Mouse (Mus musculus): ENCODE measurements at regions not wholly inside any gene's neighbourhood (a gene's known extent, or its start where the extent isn't known, plus 50 kb on each side); places are given as distances from the start of the nearest gene placed in this dataset.

DNA sequence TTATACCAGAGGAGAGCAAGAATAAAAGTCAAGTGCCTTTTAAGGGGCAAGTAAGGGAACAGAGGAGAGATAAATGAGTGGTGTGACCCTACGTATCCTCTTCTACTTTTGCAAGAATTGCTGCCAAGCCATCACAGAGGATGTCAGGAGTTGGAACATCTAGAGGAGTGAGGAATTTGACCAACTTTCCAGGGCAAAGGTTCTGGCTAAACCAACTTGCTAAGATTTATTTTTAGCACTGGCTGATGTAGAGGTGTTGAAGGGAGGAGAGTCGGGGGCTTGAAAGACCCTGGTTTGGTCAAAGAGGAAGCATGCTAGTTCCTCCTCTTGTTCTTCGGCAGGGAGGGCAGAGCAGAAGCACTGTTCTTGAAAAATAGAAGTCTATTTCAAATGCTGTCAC is 113.8 kb upstream of the Dcbld2 start:
- ATAC-seq (ENCODE audit: low read depth), result no peak
- H3K9me3 ChIP-seq (ENCODE audit: control insufficient read depth, low read length), result no peaks in the 10 kb centered on the region
- no peak overlapping the region for H3K4me2 ChIP-seq (ENCODE audit: low read depth, low read length)
- no peaks in the 10 kb centered on the region for H3K36me3 ChIP-seq (ENCODE audit: control insufficient read depth, insufficient read depth, low read length)
- WGBS, result 59% methylated on average over 3 of the region's 3 CpGs
- H3K4me1 ChIP-seq (replicated peaks; ENCODE audit: control insufficient read depth, insufficient read depth, low read length), result no peaks in the 10 kb centered on the region
- no peak overlapping the region for H3K27ac ChIP-seq (ENCODE audit: low read length)
- no peak overlapping the region for H3K9ac ChIP-seq (ENCODE audit: low read length)
- no peaks in the 10 kb centered on the region for H3K27me3 ChIP-seq (ENCODE audit: control insufficient read depth, insufficient read depth, low read depth, low read length)
- no peak overlapping the region for H3K4me3 ChIP-seq (ENCODE audit: low read length)

DNA sequence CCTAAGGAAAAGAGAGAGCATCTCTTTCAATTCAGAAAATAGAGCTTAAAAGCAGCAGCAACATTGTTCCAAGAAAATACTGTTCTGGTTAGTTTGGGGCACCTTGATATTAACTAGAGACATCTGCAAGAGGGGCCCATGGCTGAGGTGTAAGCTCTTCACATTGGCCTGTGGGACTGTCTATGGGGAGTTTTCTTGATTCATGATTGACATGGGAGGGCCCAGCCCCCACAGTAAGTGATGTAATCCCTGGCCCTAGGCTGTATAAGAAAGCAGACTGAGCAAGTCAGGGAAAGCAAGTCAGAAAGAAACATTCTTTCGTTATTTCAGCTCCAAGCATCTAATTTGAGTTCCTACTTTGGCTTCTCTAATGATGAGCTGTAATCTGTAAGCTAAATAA is 113.1 kb upstream of the Dcbld2 start:
- 71% methylated on average over 1 of the region's 1 CpGs for WGBS
- Histone ChIP-seq H3K9ac (ENCODE audit: low read length) (no peak overlapping the region), H3K4me3 (ENCODE audit: low read length) (no peak overlapping the region), H3K36me3 (ENCODE audit: control insufficient read depth, insufficient read depth, low read length) (no peaks in the 10 kb centered on the region), H3K9me3 (ENCODE audit: control insufficient read depth, low read length) (no peaks in the 10 kb centered on the region), H3K27ac (ENCODE audit: low read length) (no peak overlapping the region), H3K27me3 (ENCODE audit: control insufficient read depth, insufficient read depth, low read depth, low read length) (no peaks in the 10 kb centered on the region), H3K4me1 (replicated peaks; ENCODE audit: control insufficient read depth, insufficient read depth, low read length) (no peaks in the 10 kb centered on the region), H3K4me2 (ENCODE audit: low read depth, low read length) (no peak overlapping the region)
- ATAC-seq (ENCODE audit: low read depth), result no peak

DNA sequence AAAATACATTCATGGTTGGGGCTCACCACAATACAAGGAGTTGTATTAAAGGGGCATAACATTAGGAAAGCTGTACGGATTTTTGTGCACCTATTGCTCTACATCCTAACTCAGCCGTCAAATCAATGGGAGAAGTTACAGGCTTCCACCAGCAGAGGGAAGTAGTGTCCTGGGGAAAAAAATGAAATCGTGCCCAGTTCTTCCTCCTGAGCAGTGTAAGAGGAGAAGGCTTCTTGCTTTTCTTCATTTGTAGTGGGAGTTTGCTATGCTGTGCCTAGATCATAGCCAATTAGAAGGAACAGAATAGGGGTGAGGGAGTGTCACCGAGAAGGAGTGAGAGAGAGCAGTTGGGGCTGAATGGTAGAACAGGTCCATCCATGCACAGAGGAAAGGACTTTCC is 108.7 kb upstream of the Dcbld2 start:
- Histone ChIP-seq H3K4me3 (ENCODE audit: low read length) (no peak overlapping the region), H3K36me3 (ENCODE audit: control insufficient read depth, insufficient read depth, low read length) (no peaks in the 10 kb centered on the region), H3K4me2 (ENCODE audit: low read depth, low read length) (no peak overlapping the region), H3K4me1 (replicated peaks; ENCODE audit: control insufficient read depth, insufficient read depth, low read length) (no peaks in the 10 kb centered on the region), H3K9ac (ENCODE audit: low read length) (no peak overlapping the region), H3K9me3 (ENCODE audit: control insufficient read depth, low read length) (no peaks in the 10 kb centered on the region), H3K27me3 (ENCODE audit: control insufficient read depth, insufficient read depth, low read depth, low read length) (no peaks in the 10 kb centered on the region), H3K27ac (ENCODE audit: low read length) (no peak overlapping the region)
- ATAC-seq (ENCODE audit: low read depth), result peak; percentile 76
- WGBS, result 13% methylated on average over 4 of the region's 4 CpGs

DNA sequence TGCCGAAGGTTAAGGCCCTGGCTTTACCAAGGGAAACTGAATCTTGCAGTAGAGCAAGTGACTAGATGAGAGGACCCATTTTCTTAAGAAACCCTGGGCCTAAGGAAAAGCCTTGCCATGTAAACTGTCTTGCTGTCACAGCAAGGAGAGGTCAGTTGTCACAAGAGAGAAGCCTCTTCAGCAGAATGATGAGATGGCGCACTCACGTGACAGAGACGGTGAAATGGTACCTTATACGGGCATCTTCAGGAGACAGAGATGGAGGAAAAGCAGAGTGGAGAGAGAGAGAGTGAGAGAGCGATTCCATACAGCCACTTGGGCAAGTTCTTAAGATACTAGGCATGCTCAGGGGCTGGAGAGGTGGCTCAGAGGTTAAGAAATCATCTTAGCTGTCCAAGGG is 108.1 kb upstream of the Dcbld2 start:
- H3K27ac ChIP-seq (ENCODE audit: low read length), result no peak overlapping the region
- H3K9me3 ChIP-seq (ENCODE audit: control insufficient read depth, low read length), result no peaks in the 10 kb centered on the region
- H3K4me1 ChIP-seq (replicated peaks; ENCODE audit: control insufficient read depth, insufficient read depth, low read length), result no peaks in the 10 kb centered on the region
- H3K27me3 ChIP-seq (ENCODE audit: control insufficient read depth, insufficient read depth, low read depth, low read length), result no peaks in the 10 kb centered on the region
- no peak overlapping the region for H3K4me3 ChIP-seq (ENCODE audit: low read length)
- ATAC-seq (ENCODE audit: low read depth), result no peak
- no peak overlapping the region for H3K9ac ChIP-seq (ENCODE audit: low read length)
- 90% methylated on average over 6 of the region's 6 CpGs for WGBS
- no peak overlapping the region for H3K4me2 ChIP-seq (ENCODE audit: low read depth, low read length)
- H3K36me3 ChIP-seq (ENCODE audit: control insufficient read depth, insufficient read depth, low read length), result no peaks in the 10 kb centered on the region

DNA sequence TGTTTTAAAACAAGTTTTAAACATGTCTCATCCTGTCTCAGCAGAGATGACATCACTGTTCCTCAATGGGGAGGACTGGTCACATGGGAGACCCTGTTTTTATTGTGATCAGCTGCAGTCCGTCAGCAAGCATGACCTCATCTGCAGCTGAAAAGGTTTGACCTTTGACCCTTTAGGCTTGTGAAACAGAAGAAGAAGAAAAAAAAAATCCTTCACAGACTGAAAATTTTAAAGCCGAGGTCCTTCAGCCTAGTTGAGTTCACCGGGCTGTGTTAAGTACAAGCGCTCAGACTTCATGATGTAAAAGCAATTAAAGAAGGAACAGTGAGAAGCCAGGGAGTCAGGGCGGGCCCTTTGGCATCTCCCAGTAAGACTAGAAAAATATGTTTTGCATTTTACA is 104.7 kb upstream of the Dcbld2 start:
- Histone ChIP-seq H3K27ac (ENCODE audit: low read length) (no peak overlapping the region), H3K27me3 (ENCODE audit: control insufficient read depth, insufficient read depth, low read depth, low read length) (no peaks in the 10 kb centered on the region), H3K9me3 (ENCODE audit: control insufficient read depth, low read length) (no peaks in the 10 kb centered on the region), H3K36me3 (ENCODE audit: control insufficient read depth, insufficient read depth, low read length) (no peaks in the 10 kb centered on the region), H3K4me1 (replicated peaks; ENCODE audit: control insufficient read depth, insufficient read depth, low read length) (no peaks in the 10 kb centered on the region), H3K9ac (ENCODE audit: low read length) (no peak overlapping the region), H3K4me2 (ENCODE audit: low read depth, low read length) (0 out of 2 replicates have a peak overlapping the region, but pooled peaks have one; percentile 12), H3K4me3 (ENCODE audit: low read length) (no peak overlapping the region)
- WGBS, result 30% methylated on average over 5 of the region's 5 CpGs
- ATAC-seq (ENCODE audit: low read depth), result peak; percentile 84

DNA sequence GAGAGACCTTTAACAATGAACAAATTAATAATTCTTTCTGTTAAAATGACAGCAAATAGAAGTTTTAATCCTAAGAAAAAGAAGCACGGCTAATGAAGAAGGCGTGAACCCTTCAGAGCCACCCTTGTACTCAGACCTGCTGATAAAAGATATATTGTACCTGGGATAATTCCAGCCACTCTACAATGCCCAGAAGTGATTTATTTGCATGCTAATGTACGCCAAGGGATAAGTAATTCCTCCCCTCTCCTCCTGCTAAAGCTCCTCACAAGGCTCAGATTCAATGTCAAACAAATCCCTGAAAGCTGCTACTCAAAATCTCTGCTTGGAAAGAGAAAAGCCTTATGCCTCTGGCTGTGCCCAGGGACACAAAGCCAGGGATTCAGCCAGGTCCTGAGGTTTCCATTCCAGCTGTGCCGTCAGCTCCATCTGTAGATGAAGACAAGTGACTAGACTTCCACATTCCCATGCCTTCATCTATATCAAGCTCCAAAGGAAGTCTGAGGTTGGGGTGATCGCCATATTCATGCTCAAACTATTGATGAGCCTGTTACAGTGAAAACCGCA is 91.3 kb upstream of the Dcbld2 start:
- H3K4me2 ChIP-seq (ENCODE audit: low read depth, low read length), result no peak overlapping the region
- H3K4me3 ChIP-seq (ENCODE audit: low read length), result no peak overlapping the region
- H3K4me1 ChIP-seq (replicated peaks; ENCODE audit: control insufficient read depth, insufficient read depth, low read length), result no peaks in the 10 kb centered on the region
- no peak overlapping the region for H3K27ac ChIP-seq (ENCODE audit: low read length)
- H3K36me3 ChIP-seq (ENCODE audit: control insufficient read depth, insufficient read depth, low read length), result no peaks in the 10 kb centered on the region
- H3K9ac ChIP-seq (ENCODE audit: low read length), result no peak overlapping the region
- no peak for ATAC-seq (ENCODE audit: low read depth)
- H3K9me3 ChIP-seq (ENCODE audit: control insufficient read depth, low read length), result no peaks in the 10 kb centered on the region
- H3K27me3 ChIP-seq (ENCODE audit: control insufficient read depth, insufficient read depth, low read depth, low read length), result no peaks in the 10 kb centered on the region
- WGBS, result 68% methylated on average over 6 of the region's 6 CpGs

DNA sequence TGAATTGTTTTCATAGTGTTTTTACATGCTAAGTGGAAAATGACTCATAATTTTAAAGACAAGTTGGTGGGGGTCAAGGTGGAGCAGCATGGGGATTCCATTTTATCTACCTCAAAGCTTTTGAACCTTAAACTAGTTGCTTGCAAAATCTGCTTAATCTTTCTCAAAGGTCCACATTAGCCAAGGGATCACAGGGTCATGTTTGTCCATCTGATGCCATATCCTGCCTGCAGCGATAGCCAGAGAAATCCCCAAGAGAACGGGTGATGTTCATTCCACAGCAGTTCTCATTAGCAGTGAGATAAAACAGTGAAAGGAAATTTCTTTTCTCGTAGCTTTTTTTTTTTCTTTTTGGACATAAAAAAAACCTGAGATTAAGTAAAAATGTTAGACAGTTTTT is 77.2 kb upstream of the Dcbld2 start:
- Histone ChIP-seq H3K4me1 (replicated peaks; ENCODE audit: control insufficient read depth, insufficient read depth, low read length) (no peaks in the 10 kb centered on the region), H3K4me3 (ENCODE audit: low read length) (no peak overlapping the region), H3K27ac (ENCODE audit: low read length) (no peak overlapping the region), H3K27me3 (ENCODE audit: control insufficient read depth, insufficient read depth, low read depth, low read length) (no peaks in the 10 kb centered on the region), H3K36me3 (ENCODE audit: control insufficient read depth, insufficient read depth, low read length) (no peaks in the 10 kb centered on the region), H3K9ac (ENCODE audit: low read length) (no peak overlapping the region), H3K9me3 (ENCODE audit: control insufficient read depth, low read length) (no peaks in the 10 kb centered on the region), H3K4me2 (ENCODE audit: low read depth, low read length) (no peak overlapping the region)
- ATAC-seq (ENCODE audit: low read depth), result no peak
- WGBS, result 37% methylated on average over 3 of the region's 3 CpGs

DNA sequence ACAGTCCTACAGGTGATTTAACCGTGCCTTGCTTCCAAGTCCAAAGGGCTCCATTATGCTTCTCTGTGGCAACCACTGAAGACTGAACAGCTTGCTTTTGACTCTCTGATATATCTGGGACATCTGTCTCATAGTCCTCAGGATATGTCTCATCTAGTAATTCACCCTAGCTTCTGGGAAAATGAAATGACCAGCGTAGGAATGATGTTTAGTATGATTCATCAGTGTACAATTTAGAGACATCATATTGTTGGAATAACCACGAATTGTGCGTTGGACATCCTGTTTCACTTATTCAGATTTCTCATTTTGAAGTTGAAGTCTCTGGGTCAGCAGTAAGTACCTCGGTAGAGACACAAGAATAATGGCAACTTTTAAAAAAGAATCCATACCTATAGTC is 64.3 kb upstream of the Dcbld2 start:
- Histone ChIP-seq H3K36me3 (ENCODE audit: control insufficient read depth, insufficient read depth, low read length) (no peaks in the 10 kb centered on the region), H3K4me1 (replicated peaks; ENCODE audit: control insufficient read depth, insufficient read depth, low read length) (no peaks in the 10 kb centered on the region), H3K4me3 (ENCODE audit: low read length) (no peak overlapping the region), H3K9me3 (ENCODE audit: control insufficient read depth, low read length) (no peaks in the 10 kb centered on the region; the same call in 1 of the 2 replicates), H3K27me3 (ENCODE audit: control insufficient read depth, insufficient read depth, low read depth, low read length) (no peaks in the 10 kb centered on the region), H3K4me2 (ENCODE audit: low read depth, low read length) (no peak overlapping the region), H3K27ac (ENCODE audit: low read length) (no peak overlapping the region), H3K9ac (ENCODE audit: low read length) (no peak overlapping the region)
- 83% methylated on average over 5 of the region's 5 CpGs for WGBS
- ATAC-seq (ENCODE audit: low read depth), result no peak

DNA sequence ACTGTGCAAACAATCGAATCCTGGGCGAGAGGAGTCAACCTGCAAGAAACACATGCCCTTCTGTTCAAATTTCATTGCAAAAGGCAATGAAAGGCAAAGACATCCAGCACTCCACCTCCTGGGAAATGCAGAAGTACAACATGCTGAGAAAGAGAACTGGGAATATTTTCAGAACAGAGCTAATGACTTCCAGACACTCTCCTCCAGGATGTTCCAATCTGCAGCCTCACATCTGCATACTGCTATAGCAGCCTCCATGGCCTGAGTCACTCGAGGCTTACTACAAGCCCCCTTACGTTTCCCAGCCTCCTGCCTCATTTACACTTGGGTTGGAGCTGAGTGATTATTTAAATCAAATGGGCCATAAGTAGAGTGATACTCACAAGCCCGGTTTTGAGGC is 58.9 kb upstream of the Dcbld2 start:
- Histone ChIP-seq H3K4me1 (replicated peaks; ENCODE audit: control insufficient read depth, insufficient read depth, low read length) (0 out of 2 replicates have a peak, but pooled peaks cover under 1% of the 10 kb centered on the region), H3K4me2 (ENCODE audit: low read depth, low read length) (no peak overlapping the region), H3K9ac (ENCODE audit: low read length) (no peak overlapping the region), H3K9me3 (ENCODE audit: control insufficient read depth, low read length) (no peaks in the 10 kb centered on the region), H3K27me3 (ENCODE audit: control insufficient read depth, insufficient read depth, low read depth, low read length) (no peaks in the 10 kb centered on the region), H3K27ac (ENCODE audit: low read length) (no peak overlapping the region), H3K36me3 (ENCODE audit: control insufficient read depth, insufficient read depth, low read length) (no peaks in the 10 kb centered on the region), H3K4me3 (ENCODE audit: low read length) (no peak overlapping the region)
- ATAC-seq (ENCODE audit: low read depth), result no peak
- 40% methylated on average over 5 of the region's 5 CpGs for WGBS

DNA sequence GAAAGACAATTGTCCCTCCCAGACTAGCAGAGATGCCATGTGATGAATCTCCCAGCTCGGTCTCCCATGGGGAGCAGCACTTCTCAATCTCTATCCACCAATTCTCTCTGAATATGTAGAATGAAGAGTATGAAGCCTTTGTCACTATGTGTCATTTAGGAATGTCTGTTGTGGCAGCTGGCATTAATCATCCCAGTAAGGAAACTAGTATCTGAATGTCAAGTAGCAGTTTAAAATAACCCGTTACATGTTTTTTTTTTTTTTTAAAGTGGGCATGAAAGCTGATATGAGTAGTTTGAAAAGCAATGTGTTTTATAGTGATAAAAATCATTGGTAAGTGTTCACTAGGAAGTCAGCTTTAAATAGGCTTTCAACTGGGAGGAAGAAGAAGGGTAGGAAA is 58.4 kb upstream of the Dcbld2 start:
- Histone ChIP-seq H3K4me1 (replicated peaks; ENCODE audit: control insufficient read depth, insufficient read depth, low read length) (peaks cover 4% of the 10 kb centered on the region; the same call in 1 of the 2 replicates), H3K9ac (ENCODE audit: low read length) (no peak overlapping the region), H3K4me3 (ENCODE audit: low read length) (no peak overlapping the region), H3K27ac (ENCODE audit: low read length) (no peak overlapping the region), H3K27me3 (ENCODE audit: control insufficient read depth, insufficient read depth, low read depth, low read length) (no peaks in the 10 kb centered on the region), H3K36me3 (ENCODE audit: control insufficient read depth, insufficient read depth, low read length) (no peaks in the 10 kb centered on the region), H3K4me2 (ENCODE audit: low read depth, low read length) (no peak overlapping the region), H3K9me3 (ENCODE audit: control insufficient read depth, low read length) (no peaks in the 10 kb centered on the region)
- no peak for ATAC-seq (ENCODE audit: low read depth)
- WGBS, result 55% methylated on average over 2 of the region's 2 CpGs

Measured in lung, embryonic 16.5 days (tissue).